Mouse (Mus musculus): ENCODE measurements at regions not wholly inside any gene's neighbourhood (a gene's known extent, or its start where the extent isn't known, plus 50 kb on each side); places are given as distances from the start of the nearest gene placed in this dataset.

GRCm38 (mm10) chr11:71401411-71402276 lies 171.1 kb upstream of the Nlrp1b start:
- no peak for TF ChIP-seq POLR2A (IDR thresholded peaks at IDR 0.05; ENCODE audit: borderline replicate concordance, low read depth, low read length)
- no peak for TF ChIP-seq CTCF (IDR thresholded peaks at IDR 0.05; ENCODE audit: low read depth, low read length)
